In genomic region chr10:6647576-6647975, GRCm38 (mm10) we compare ENCODE assay signal across 22 mouse cellular contexts.
DNase-seq lines count a peak whose midpoint lies in the region; ATAC-seq lines count a peak whose summit lies in the region.
"Had no signal": no experiment of that assay in that cellular context is flagged by ENCODE, and none has a peak within 500 bp of the region (broad histone marks: within the 10 kb centered on the region; RNA-seq: fewer than 3 reads in every experiment).

No protein-coding gene starts in this region.

- H3K27me3 ChIP-seq in forebrain, embryonic 14.5 days (replicated peaks; ENCODE audit: control insufficient read depth, insufficient read depth, low read length) = no peaks in the 10 kb centered on the region
- H3K27me3 ChIP-seq in forebrain, embryonic 15.5 days = no peaks in the 10 kb centered on the region
- H3K27me3 ChIP-seq in midbrain, embryonic 15.5 days (replicated peaks) = no peaks in the 10 kb centered on the region
- H3K27me3 ChIP-seq: embryonic facial prominence, embryonic 12.5 days; heart, embryonic 13.5 days; hindbrain, embryonic 12.5 days had no signal

- no peak overlapping the region for H3K27ac ChIP-seq in forebrain, embryonic 14.5 days (ENCODE audit: low read depth, low read length)
- no peak overlapping the region for H3K27ac ChIP-seq in forebrain, embryonic 15.5 days (replicated peaks)
- no peak overlapping the region for H3K27ac ChIP-seq in midbrain, embryonic 15.5 days
- H3K27ac ChIP-seq: embryonic facial prominence, embryonic 12.5 days; heart, embryonic 13.5 days; hindbrain, embryonic 12.5 days had no signal

- WGBS in forebrain, embryonic 14.5 days = 44% methylated on average over 1 of the region's 1 CpGs
- WGBS in forebrain, embryonic 15.5 days = 37% methylated on average over 1 of the region's 1 CpGs
- WGBS in midbrain, embryonic 15.5 days = 36% methylated on average over 1 of the region's 1 CpGs

- ATAC-seq in forebrain, embryonic 14.5 days = no peak
- no peak for ATAC-seq in forebrain, embryonic 15.5 days (replicated peaks)
- no peak for ATAC-seq in midbrain, embryonic 15.5 days (replicated peaks)
- ATAC-seq: CD4-positive, CD25-positive, alpha-beta regulatory T cell, adult 4 months; hindbrain, embryonic 16.5 days; inflammation-experienced regulatory T-cells, adult 6 months had no signal

- H3K9me3 ChIP-seq in forebrain, embryonic 14.5 days (replicated peaks; ENCODE audit: control insufficient read depth, low read length) = no peaks in the 10 kb centered on the region
- no peaks in the 10 kb centered on the region for H3K9me3 ChIP-seq in forebrain, embryonic 15.5 days
- H3K9me3 ChIP-seq in midbrain, embryonic 15.5 days = no peaks in the 10 kb centered on the region
- H3K9me3 ChIP-seq: embryonic facial prominence, embryonic 12.5 days; G1E; heart, embryonic 13.5 days; hindbrain, embryonic 12.5 days had no signal

- no peak overlapping the region for H3K9ac ChIP-seq in forebrain, embryonic 14.5 days (ENCODE audit: low read length)
- H3K9ac ChIP-seq in forebrain, embryonic 15.5 days (replicated peaks) = no peak overlapping the region
- H3K9ac ChIP-seq in midbrain, embryonic 15.5 days = no peak overlapping the region
- H3K9ac ChIP-seq: embryonic facial prominence, embryonic 12.5 days; heart, embryonic 13.5 days; hindbrain, embryonic 12.5 days had no signal

- H3K4me3 ChIP-seq in forebrain, embryonic 14.5 days (ENCODE audit: low read depth, low read length) = no peak overlapping the region
- no peak overlapping the region for H3K4me3 ChIP-seq in forebrain, embryonic 15.5 days
- H3K4me3 ChIP-seq in midbrain, embryonic 15.5 days = no peak overlapping the region
- H3K4me3 ChIP-seq: embryonic facial prominence, embryonic 12.5 days; heart, embryonic 13.5 days; hindbrain, embryonic 12.5 days had no signal

- DNase-seq in forebrain, embryonic 14.5 days (ENCODE audit: low spot score) = peak; percentile 10
- DNase-seq in layer of hippocampus, adult 18-20 months (ENCODE audit: low spot score in 2 of 2) = peak; percentile 9 to 20
- DNase-seq in layer of hippocampus, postnatal 25 days (ENCODE audit: extremely low spot score in 1 of 2, low spot score in 1 of 2) = no peak
- DNase-seq in left cerebral cortex, postnatal 14 days (ENCODE audit: low spot score in 2 of 2) = peak; percentile 3 to 6
- no peak for DNase-seq in left cerebral cortex, adult 9 months (ENCODE audit: low spot score in 2 of 2)
- DNase-seq: adrenal gland, adult 8-10 months; adrenal gland, postnatal 36 days; B cell, adult 2 months; cerebellum, adult 11-12 months; cerebellum, adult 9-10 months; cerebellum, postnatal 25 days; gastrocnemius, postnatal 25 days; heart, postnatal 36 days had no signal

- H3K4me2 ChIP-seq in forebrain, embryonic 14.5 days (ENCODE audit: low read length) = no peak overlapping the region
- H3K4me2 ChIP-seq in forebrain, embryonic 15.5 days (replicated peaks) = no peak overlapping the region
- no peak overlapping the region for H3K4me2 ChIP-seq in midbrain, embryonic 15.5 days
- H3K4me2 ChIP-seq: embryonic facial prominence, embryonic 12.5 days; heart, embryonic 13.5 days; hindbrain, embryonic 12.5 days had no signal

- intact Hi-C loops in left cerebral cortex, postnatal 14 days (cut with DNase I) = no loop called here

- H3K4me1 ChIP-seq in forebrain, embryonic 14.5 days (ENCODE audit: control insufficient read depth, insufficient read depth, low read length) = no peaks in the 10 kb centered on the region
- H3K4me1 ChIP-seq in forebrain, embryonic 15.5 days = no peaks in the 10 kb centered on the region
- H3K4me1 ChIP-seq in midbrain, embryonic 15.5 days = no peaks in the 10 kb centered on the region
- H3K4me1 ChIP-seq: embryonic facial prominence, embryonic 12.5 days; heart, embryonic 13.5 days; hindbrain, embryonic 12.5 days had no signal

- H3K36me3 ChIP-seq in forebrain, embryonic 14.5 days (ENCODE audit: control insufficient read depth, insufficient read depth, low read length) = no peaks in the 10 kb centered on the region
- no peaks in the 10 kb centered on the region for H3K36me3 ChIP-seq in forebrain, embryonic 15.5 days
- H3K36me3 ChIP-seq in midbrain, embryonic 15.5 days (replicated peaks) = no peaks in the 10 kb centered on the region
- H3K36me3 ChIP-seq: embryonic facial prominence, embryonic 12.5 days; G1E; heart, embryonic 13.5 days; hindbrain, embryonic 12.5 days had no signal

Comparison
In these comparisons a context has a peak if more than half of its experiments do, and no peak if none do; other contexts are left out.
1. DNase-seq: peak in forebrain, embryonic 14.5 days (single experiment), layer of hippocampus, adult 18-20 months (2 of 2) and left cerebral cortex, postnatal 14 days (2 of 2); none in layer of hippocampus, postnatal 25 days (0 of 2) and left cerebral cortex, adult 9 months (0 of 2).